Mouse (Mus musculus): ENCODE results near the gene Nwd1.
"Not testable (repeated sequence)": the region's sequence is repeated elsewhere in the genome, so short reads cannot be mapped to it uniquely, and the experiment has no call there.

- TF ChIP-seq POLR2A (IDR thresholded peaks at IDR 0.05; ENCODE audit: borderline replicate concordance, insufficient read depth, low read length); CTCF (IDR thresholded peaks at IDR 0.05; ENCODE audit: borderline replicate concordance, insufficient read depth, low read depth, low read length): not testable (repeated sequence)
Measured at GRCm38 (mm10) chr8:72676844-72677243, 30.3 kb downstream of the Nwd1 start.
